Mouse (Mus musculus): ENCODE results near the gene Mr1.

DNA sequence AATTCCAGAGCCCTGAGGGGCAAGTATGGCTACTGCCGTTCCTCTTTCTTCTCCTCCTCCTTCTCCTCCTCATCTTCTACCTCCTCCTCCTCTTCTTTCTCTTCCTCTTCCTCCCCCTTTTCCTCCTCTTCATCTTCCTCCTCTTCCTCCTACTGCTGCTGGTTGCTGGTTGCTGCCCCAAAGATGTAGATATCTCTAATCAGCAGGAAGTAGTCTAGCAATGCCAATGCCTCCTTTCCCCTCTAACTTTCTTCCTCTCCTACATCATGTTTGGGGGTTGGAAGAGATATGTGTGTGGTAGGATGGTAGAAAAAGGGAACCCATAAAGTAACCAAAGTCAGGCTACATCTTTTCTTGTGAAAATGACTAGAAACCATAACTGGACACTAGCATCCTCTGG lies 40.3 kb downstream of the Mr1 start:
- TF ChIP-seq CTCF (IDR thresholded peaks at IDR 0.05; ENCODE audit: extremely low read depth, insufficient read length, insufficient replicate concordance, low read depth, low read length) (no peak), POLR2A (IDR thresholded peaks at IDR 0.05; ENCODE audit: low read depth, low read length) (no peak)

Data from small intestine, adult 2 months (tissue).